Mouse (Mus musculus) heart, embryonic 13.5 days (tissue): ENCODE data around the gene Hpgds. TPM values are rescaled to one million over a fixed set of nuclear protein-coding genes. Genes with fewer than 3 reads are reported as not detected.

Source experiments
- ATAC-seq: fragments of 200-750 bp; cut with Nextera tagmentation; 2 replicates; pipeline ENCODE4 v1.8.0; 2017; ENCODE audit warnings: moderate TSS enrichment; ENCODE audit not compliant: insufficient number of reproducible peaks, low FRiP score, low TSS enrichment; ENCODE audit errors: extremely low read depth
- H3K27ac ChIP-seq: fragments of 300-500 bp; sonication (generic); replicated peaks from 2 replicates; pipeline ENCODE4 v1.5.1; 2015; ENCODE audit warnings: moderate library complexity, mild to moderate bottlenecking, inconsistent platforms
- H3K27me3 ChIP-seq: fragments of 300-500 bp; sonication (generic); replicated peaks from 2 replicates; pipeline ENCODE4 v1.6.1; 2015; ENCODE audit warnings: mild to moderate bottlenecking, inconsistent platforms
- H3K36me3 ChIP-seq: fragments of 300-500 bp; sonication (generic); 2 replicates; pipeline ENCODE4 v1.6.1; 2015; ENCODE audit warnings: mild to moderate bottlenecking, inconsistent platforms
- H3K4me1 ChIP-seq: fragments of 300-500 bp; sonication (generic); 2 replicates; pipeline ENCODE4 v1.6.1; 2015; ENCODE audit warnings: inconsistent platforms
- H3K4me2 ChIP-seq: fragments of 300-500 bp; sonication (generic); 2 replicates; pipeline ENCODE4 v1.6.1; 2015; ENCODE audit warnings: inconsistent platforms, mild to moderate bottlenecking, moderate library complexity
- H3K4me3 ChIP-seq: fragments of 300-500 bp; sonication (generic); 2 replicates; pipeline ENCODE4 v1.5.1; 2015; ENCODE audit warnings: moderate library complexity, mild to moderate bottlenecking, inconsistent platforms
- H3K9ac ChIP-seq: fragments of 300-500 bp; sonication (generic); 2 replicates; pipeline ENCODE4 v1.6.1; 2015; ENCODE audit warnings: inconsistent platforms, mild to moderate bottlenecking, moderate library complexity
- H3K9me3 ChIP-seq: fragments of 300-500 bp; sonication (generic); 2 replicates; pipeline ENCODE4 v1.6.1; 2016; ENCODE audit warnings: inconsistent platforms
- WGBS: fragments of 180-500 bp; shearing (Covaris S2); methylation state at CpG from one replicate; pipeline ENCODE4 v1.1.7; 2015; ENCODE audit warnings: mixed read lengths; 5-methylcytosine and 5-hydroxymethylcytosine counted together
- polyA plus RNA-seq: library from polyadenylated mRNA; unstranded; fragments of >200 nt; fragmentation: Nextera tagmentation; extraction: Ambion mirVana; gene quantifications from 2 replicates; pipeline ENCODE4 v1.2.1, GENCODE M21; 2015

Hpgds gene
- polyA plus RNA-seq: 1.7 and 2.8 TPM in 2 replicates

DNA sequence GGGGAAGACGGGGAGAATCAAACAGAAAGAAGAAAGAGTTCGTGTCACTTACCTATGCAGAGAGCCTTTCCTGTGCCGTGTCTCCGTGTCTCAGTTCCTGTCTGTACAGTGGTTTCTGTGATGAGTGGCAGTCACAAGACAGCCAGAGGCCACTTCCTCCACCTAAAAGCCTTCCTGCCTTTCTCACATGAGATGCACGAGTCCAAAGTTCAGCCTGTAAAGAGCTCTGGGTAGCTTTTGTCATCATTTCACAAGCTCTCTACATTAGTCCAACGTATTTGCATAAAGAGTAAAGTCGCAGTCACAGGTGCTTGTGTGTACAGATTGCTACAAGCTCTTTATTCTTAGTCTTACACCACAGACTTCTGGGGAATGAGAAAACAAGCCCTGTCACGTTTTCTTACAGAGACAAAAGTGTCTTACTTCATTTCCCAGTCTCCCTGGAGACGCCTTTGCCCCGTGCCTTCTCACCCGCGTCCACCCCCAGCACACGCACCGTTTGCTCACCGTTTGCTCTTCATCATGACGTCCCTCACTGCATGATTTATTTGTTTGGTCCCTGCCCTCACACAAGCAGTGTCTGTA, at the start of gene Hpgds:
Hpgds (minus strand) TSS at position 288 of the 585 bp plus-strand sequence.
- Histone ChIP-seq H3K9me3 (no peaks in the 10 kb centered on the region), H3K27ac (no peak within 1 kb of the TSS), H3K4me3 (no peak within 1 kb of the TSS), H3K4me1 (no peaks in the 10 kb centered on the region), H3K36me3 (no peaks in the 10 kb centered on the region), H3K4me2 (no peak within 1 kb of the TSS), H3K9ac (no peak within 1 kb of the TSS), H3K27me3 (no peaks in the 10 kb centered on the region)
- whole genome bisulfite sequencing: 60% methylated on average over 16 of the region's 16 CpGs
- no peak for ATAC-seq

DNA sequence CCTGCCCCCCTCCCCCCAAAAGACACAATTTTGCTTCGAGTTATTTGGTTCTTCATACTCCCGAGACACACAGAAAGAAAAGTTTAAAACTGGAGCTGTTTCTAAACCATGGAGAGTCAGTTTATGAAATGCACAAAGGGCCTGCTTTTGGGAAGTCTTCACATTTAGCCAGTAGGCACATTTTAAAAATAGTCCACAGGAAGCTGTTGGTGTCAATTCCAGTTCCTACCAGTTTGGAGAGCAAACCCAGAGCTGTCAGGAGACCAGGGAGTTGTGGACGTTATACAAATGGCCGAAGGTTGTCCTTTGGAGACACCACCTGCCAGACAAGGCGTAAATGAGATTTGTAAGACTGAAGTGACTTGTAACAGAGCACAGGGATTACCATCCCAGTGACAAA, 20.3 kb upstream of the Hpgds start:
- no peaks in the 10 kb centered on the region; the same call in 1 of the 2 replicates for H3K9me3 ChIP-seq
- ATAC-seq: no peak
- no peak overlapping the region for H3K4me2 ChIP-seq
- H3K27me3 ChIP-seq: no peaks in the 10 kb centered on the region
- peak overlapping the region; percentile 56; the same call in 1 of the 2 replicates for H3K27ac ChIP-seq
- H3K4me3 ChIP-seq: no peak overlapping the region
- peaks cover 6% of the 10 kb centered on the region for H3K4me1 ChIP-seq
- WGBS: 27% methylated on average over 5 of the region's 5 CpGs
- H3K9ac ChIP-seq: no peak overlapping the region
- no peaks in the 10 kb centered on the region for H3K36me3 ChIP-seq

DNA sequence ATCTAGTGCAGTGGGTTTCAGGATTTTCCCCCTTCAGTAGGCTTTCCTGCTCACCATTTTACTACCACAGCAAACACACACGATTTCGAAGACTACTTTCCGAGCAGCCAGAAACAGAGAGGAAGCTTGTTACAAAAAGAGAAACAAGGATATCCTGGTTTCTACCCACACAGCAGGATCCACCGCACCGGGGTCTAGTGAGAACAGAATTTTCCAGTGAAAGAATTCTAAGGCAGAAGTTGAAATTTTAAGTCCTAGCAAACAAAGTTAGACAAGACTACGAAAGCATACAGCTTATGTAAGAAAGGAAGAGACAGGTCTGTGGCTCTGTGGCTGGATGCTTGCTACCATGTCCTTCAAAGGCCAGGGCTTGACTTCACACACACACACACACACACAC, 19.4 kb upstream of the Hpgds start:
- H3K9me3 ChIP-seq: no peaks in the 10 kb centered on the region; the same call in 1 of the 2 replicates
- H3K36me3 ChIP-seq: no peaks in the 10 kb centered on the region
- no peaks in the 10 kb centered on the region for H3K27me3 ChIP-seq
- H3K9ac ChIP-seq: no peak overlapping the region
- peaks cover 6% of the 10 kb centered on the region for H3K4me1 ChIP-seq
- H3K27ac ChIP-seq: peak overlapping the region; percentile 46
- no peak overlapping the region for H3K4me3 ChIP-seq
- no peak overlapping the region for H3K4me2 ChIP-seq
- no peak for ATAC-seq
- 69% methylated on average over 6 of the region's 6 CpGs for WGBS

DNA sequence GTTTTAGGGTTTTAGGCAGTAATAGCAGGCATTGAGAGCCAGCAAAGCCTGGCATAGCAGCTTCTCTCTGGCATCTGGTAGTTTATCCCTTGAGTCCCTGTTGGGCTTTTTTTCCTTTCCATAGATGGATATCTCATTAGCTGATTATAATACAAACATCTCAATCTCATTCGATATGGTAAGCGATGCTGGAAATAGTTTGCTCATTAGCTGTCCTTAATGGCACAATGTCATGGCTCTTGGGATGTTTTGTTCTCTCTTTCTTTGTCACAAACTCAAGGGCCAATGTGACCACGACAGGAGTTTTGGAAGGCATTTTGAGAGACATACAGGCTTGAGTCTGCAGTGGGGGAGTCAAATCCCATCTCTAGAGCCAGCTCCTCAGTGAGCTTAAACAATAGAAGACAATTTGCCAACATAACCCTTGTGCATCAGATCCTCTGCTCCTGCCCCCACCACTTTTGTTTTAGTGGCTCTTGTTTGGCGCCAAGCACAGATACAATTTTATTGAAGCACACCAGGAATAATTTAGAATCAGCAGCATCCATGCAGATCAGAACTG, 14.8 kb upstream of the Hpgds start:
- WGBS: 84% methylated on average over 4 of the region's 4 CpGs
- Histone ChIP-seq H3K9me3 (no peaks in the 10 kb centered on the region), H3K4me3 (no peak overlapping the region), H3K9ac (no peak overlapping the region), H3K4me1 (no peaks in the 10 kb centered on the region), H3K27me3 (no peaks in the 10 kb centered on the region), H3K27ac (no peak overlapping the region), H3K4me2 (no peak overlapping the region), H3K36me3 (no peaks in the 10 kb centered on the region)
- ATAC-seq: no peak

DNA sequence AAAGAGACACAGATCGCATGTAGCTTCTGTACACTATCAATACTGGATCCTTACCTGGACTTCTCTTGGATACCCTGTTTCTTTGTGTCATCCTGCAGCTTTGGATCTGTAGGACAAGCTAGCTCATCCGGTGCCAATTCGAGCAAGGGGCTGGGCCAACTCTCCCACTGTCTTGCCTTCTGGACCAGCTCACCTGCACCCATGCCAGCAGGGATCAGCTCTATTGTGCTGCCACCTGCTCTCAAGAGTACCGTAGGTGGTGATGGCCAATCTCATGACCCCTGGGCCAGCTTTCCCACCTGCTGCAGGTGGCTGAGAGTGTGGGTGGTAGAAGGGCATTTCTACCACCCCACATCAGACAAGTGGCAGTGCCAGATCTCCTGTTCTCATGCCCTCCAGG, 12.3 kb upstream of the Hpgds start:
- ATAC-seq: no peak

DNA sequence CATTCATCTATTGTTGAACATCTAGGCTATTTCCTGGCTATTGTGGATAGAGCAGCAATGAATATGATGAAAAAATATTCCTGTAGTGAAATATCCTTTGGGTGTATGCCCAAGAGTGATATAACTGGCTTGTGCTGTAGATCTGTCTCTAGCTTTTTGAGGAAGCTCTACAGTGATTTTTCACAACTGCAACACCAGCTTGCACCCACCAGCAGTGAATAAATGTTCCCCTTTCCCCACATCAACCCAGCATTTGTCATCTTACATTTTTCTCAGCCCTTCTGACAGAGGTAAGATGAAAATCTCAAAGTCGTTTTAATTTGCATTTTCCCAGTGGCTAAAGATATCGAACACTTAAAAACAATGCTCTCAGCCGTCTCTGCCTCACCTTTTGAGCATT, 8.9 kb upstream of the Hpgds start:
- Histone ChIP-seq H3K27me3 (no peaks in the 10 kb centered on the region), H3K9me3 (no peaks in the 10 kb centered on the region), H3K9ac (no peak overlapping the region), H3K4me3 (no peak overlapping the region), H3K27ac (no peak overlapping the region), H3K4me1 (no peaks in the 10 kb centered on the region), H3K36me3 (no peaks in the 10 kb centered on the region), H3K4me2 (no peak overlapping the region)
- WGBS: 56% methylated on average over 3 of the region's 3 CpGs
- ATAC-seq: no peak

More for the DNA sequence above, 12.3 kb upstream of the Hpgds start:
- no peaks in the 10 kb centered on the region for H3K36me3 ChIP-seq
- 84% methylated on average over 4 of the region's 4 CpGs for WGBS
- no peaks in the 10 kb centered on the region for H3K27me3 ChIP-seq
- no peak overlapping the region for H3K4me3 ChIP-seq
- H3K9me3 ChIP-seq: no peaks in the 10 kb centered on the region
- no peak overlapping the region for H3K4me2 ChIP-seq
- H3K4me1 ChIP-seq: no peaks in the 10 kb centered on the region
- no peak overlapping the region for H3K27ac ChIP-seq
- no peak overlapping the region for H3K9ac ChIP-seq

DNA sequence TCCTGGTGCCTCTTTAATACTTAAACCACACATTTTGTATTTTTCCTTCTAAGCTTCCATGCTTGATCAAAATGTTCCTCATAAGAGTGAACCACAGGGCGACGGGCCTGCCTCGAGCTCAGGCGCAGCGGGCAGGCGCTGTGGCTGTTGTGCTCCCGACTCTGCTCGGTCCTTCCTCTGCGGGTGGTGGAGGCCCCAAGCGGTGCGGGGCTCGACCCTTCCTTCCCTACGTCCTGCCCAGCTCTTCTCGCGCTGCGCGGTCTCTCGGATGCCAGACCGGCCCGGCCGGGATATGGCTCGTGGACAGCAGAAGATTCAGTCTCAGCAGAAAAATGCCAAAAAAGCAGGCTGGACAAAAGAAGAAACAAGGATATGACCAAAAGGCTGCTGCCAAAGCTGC, 6.0 kb upstream of the Hpgds start:
- Histone ChIP-seq H3K4me1 (no peaks in the 10 kb centered on the region), H3K27ac (no peak overlapping the region), H3K36me3 (no peaks in the 10 kb centered on the region), H3K9ac (peak overlapping the region; percentile 67), H3K4me3 (peak overlapping the region; percentile 34), H3K9me3 (no peaks in the 10 kb centered on the region), H3K4me2 (peak overlapping the region; percentile 64), H3K27me3 (no peaks in the 10 kb centered on the region)
- WGBS: 8% methylated on average over 22 of the region's 22 CpGs
- ATAC-seq: no peak

DNA sequence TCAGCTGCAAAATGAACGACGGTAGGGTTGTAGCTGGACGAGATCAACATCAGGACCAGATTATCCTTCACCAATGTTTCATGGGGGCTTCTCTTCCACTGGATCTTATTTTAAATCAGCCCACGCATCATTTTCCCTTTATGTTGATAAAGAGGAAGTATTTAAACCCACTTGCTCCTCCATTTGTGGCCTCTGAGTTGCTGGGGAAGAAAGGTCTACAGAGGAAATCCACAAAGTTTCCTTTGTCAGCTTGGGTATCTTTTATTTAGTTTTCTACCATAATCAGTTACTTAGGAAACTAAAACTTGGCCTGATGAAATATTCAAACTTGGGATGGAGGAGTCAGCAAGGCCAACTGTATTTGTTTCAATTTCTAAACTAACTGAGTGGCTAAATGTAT, 1.7 kb upstream of the Hpgds start:
- no peak for ATAC-seq
- no peak overlapping the region for H3K27ac ChIP-seq
- 75% methylated on average over 4 of the region's 4 CpGs for WGBS

DNA sequence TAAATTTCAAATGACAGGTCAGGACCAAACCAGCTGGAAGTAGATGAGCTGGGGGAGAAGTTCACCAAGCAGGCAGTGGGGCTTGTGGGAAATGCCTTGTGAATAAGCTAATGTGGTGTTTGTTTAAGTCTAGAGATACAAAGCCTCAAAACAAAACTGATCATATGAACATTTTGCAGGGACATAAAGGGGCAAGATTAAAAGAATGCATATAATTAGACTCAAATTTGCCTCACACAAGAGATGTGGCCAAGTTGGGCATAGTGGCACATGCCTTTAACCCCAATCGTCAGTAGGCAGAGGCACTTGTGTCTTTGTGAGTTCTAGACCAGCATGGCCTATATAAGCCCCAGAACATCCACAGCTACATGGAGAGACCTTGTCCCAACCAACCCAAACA, 2.4 kb downstream of the Hpgds start:
- Histone ChIP-seq H3K36me3 (no peaks in the 10 kb centered on the region), H3K27ac (no peak overlapping the region), H3K4me2 (no peak overlapping the region), H3K4me1 (no peaks in the 10 kb centered on the region), H3K9ac (no peak overlapping the region), H3K27me3 (no peaks in the 10 kb centered on the region), H3K4me3 (no peak overlapping the region), H3K9me3 (no peaks in the 10 kb centered on the region)
- no peak for ATAC-seq
- 73% methylated on average over 1 of the region's 1 CpGs for WGBS

More for the DNA sequence above, 1.7 kb upstream of the Hpgds start:
- H3K4me2 ChIP-seq: no peak overlapping the region
- H3K27me3 ChIP-seq: no peaks in the 10 kb centered on the region
- H3K36me3 ChIP-seq: no peaks in the 10 kb centered on the region
- no peaks in the 10 kb centered on the region for H3K9me3 ChIP-seq
- no peak overlapping the region for H3K4me3 ChIP-seq
- no peak overlapping the region for H3K9ac ChIP-seq
- H3K4me1 ChIP-seq: no peaks in the 10 kb centered on the region

DNA sequence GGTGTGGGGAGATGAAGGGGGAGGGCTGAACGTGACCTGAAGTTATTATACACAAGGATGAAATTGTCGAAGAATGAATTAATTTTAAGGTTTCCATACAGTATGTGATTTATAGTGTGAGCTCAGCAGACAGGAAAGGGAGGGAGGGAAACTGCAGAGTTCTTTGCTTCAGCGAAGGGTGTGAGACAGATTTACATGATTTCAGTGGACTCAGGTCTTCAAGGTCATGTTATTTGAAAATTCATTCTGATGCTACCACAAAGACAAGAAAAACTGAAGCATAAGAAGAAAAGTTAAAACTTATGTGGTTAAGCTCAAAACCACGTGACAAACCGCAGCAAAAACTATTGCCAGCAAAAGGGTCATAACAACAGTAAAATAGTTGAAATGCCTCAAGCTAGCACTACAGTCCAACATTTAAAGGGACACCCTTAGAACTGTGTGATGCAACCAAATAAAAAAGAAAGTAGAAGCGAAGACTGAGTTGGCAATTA, 3.9 kb downstream of the Hpgds start:
- Histone ChIP-seq H3K4me1 (no peaks in the 10 kb centered on the region), H3K27me3 (no peaks in the 10 kb centered on the region), H3K4me2 (no peak overlapping the region), H3K9ac (no peak overlapping the region), H3K36me3 (no peaks in the 10 kb centered on the region), H3K9me3 (no peaks in the 10 kb centered on the region), H3K4me3 (no peak overlapping the region), H3K27ac (no peak overlapping the region)
- ATAC-seq: no peak
- 76% methylated on average over 6 of the region's 6 CpGs for WGBS

DNA sequence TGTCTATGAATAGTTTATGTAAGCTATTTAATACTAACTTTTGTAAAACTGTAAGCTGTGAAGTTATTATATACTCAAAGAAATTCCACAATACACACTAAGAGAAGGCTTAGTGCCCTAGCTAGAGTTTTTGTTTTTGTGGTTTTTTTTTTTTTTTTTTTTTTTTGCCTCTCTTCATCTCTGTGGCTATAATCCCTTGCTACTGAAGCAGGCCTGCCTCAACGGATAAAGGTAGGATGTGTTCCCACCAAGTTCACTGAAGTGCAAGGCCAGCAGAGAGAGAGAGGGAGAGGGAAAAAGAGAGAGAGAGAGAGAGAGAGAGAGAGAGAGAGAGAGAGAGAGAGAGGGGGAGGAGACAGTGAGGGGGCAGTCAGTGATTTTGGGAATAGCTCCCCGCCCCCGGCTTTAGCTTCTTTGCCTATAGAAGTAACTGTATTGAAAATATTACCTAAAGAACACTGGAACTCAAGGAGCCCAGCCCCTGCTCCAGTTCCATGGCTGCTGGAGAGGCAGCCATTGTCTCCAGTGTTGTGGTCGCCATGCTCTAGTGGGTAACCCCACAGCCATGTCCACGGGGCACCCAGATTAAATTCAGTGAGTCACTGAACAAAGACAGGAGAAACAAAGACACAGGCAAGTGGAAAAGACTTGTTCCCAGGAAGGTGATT, 4.5 kb downstream of the Hpgds start:
- Histone ChIP-seq H3K9me3 (no peaks in the 10 kb centered on the region), H3K4me2 (no peak overlapping the region), H3K4me1 (no peaks in the 10 kb centered on the region), H3K9ac (no peak overlapping the region), H3K27ac (no peak overlapping the region), H3K4me3 (no peak overlapping the region), H3K36me3 (no peaks in the 10 kb centered on the region), H3K27me3 (no peaks in the 10 kb centered on the region)
- 71% methylated on average over 5 of the region's 5 CpGs for WGBS
- no peak for ATAC-seq
